Mouse (Mus musculus) small intestine, adult 2 months (tissue): ENCODE measurements around the gene Cic.

Experiments used
- CTCF ChIP-seq: fragments of 200-500 bp; IDR thresholded peaks from 2 replicates; pipeline ENCODE4 v1.5.1; 2012; ENCODE audit warnings: low read depth, mild to moderate bottlenecking, control low read depth, inconsistent platforms, low read length, moderate library complexity, mixed read lengths; ENCODE audit not compliant: insufficient replicate concordance, insufficient read length; ENCODE audit errors: extremely low read depth
- POLR2A ChIP-seq: fragments of 200-500 bp; IDR thresholded peaks from 2 replicates; pipeline ENCODE4 v1.6.1; 2012; ENCODE audit warnings: low read depth, mild to moderate bottlenecking, control low read depth, inconsistent platforms, low read length, moderate library complexity

DNA sequence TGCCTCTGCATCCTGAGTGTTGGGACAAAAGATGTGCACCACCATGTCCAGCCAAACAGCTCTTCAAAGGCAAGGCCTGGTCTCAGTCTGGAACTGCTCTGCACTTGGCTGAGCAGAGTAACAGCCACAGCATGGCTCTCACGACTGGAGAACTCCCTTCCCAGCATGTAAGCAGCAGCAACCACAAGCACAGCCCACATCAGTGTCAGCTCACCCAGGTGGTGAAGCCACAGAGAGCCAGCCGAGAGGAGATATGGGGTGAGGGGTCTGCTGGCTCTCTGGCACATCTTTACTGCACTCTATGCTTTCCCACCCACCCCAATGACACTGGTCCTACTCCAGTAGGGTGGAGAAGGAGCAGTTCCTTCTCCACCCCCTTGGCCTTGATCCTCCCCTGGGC, 34.4 kb upstream of the Cic start:
- TF ChIP-seq CTCF (no peak), POLR2A (no peak)
